Mouse (Mus musculus) left cerebral cortex, adult 2 months (tissue): Measurements from ENCODE around the gene Atp5l. TPM values are rescaled to one million over a fixed set of nuclear protein-coding genes. Genes with fewer than 3 reads are reported as not detected.
A peak's percentile ranks its signal among the peaks of the same experiment; 100 is the strongest.

Experiments used
- DNase-seq, 2 experiments: peaks; one replicate each; pipeline ENCODE4 v3.0.0; 2021 to 2022; ENCODE audit warnings: low spot score in 2 of 2, mixed read lengths in 1 of 2; ENCODE audit errors: extremely low spot score in 1 of 2
- H3K27ac ChIP-seq: fragments of 200-600 bp; 2 replicates; pipeline ENCODE4 v1.8.1; 2022
- H3K4me3 ChIP-seq: fragments of 200-600 bp; 2 replicates; pipeline ENCODE4 v1.8.1; 2022
- CTCF ChIP-seq: fragments of 200-600 bp; IDR thresholded peaks from 2 replicates; pipeline ENCODE4 v1.8.1; 2022; ENCODE audit warnings: antibody characterized with exemption, mild to moderate bottlenecking, moderate library complexity
- intact Hi-C: fragments of 180-260 bp; cut with DNase I; formaldehyde crosslinking; loops from one replicate; pipeline ENCODE4 v1.15.1; 2025
- total RNA-seq, 2 experiments: library from RNA; stranded (reverse); gene quantifications; 2 replicates each; pipeline ENCODE4 v1.2.3; 2021

The Atp5l gene
- total RNA-seq, 2 experiments from 2014 or later: 302 to 340 TPM

GRCm38 (mm10) chr9:44877686-44878085 is 42.9 kb downstream of the Atp5l start:
- intact Hi-C loops: no loop called here
- no peak for TF ChIP-seq CTCF

GRCm38 (mm10) chr9:44875476-44875875 is 45.1 kb downstream of the Atp5l start:
- TF ChIP-seq CTCF: no peak
- H3K27ac ChIP-seq: no peak overlapping the region
- DNase-seq: peak; percentile 35 to 36
- intact Hi-C loops: no loop called here
- no peak overlapping the region for H3K4me3 ChIP-seq

More at GRCm38 (mm10) chr9:44877686-44878085, 42.9 kb downstream of the Atp5l start:
- Histone ChIP-seq H3K27ac (no peak overlapping the region), H3K4me3 (peak overlapping the region; percentile 92)
- no peak for DNase-seq

DNA sequence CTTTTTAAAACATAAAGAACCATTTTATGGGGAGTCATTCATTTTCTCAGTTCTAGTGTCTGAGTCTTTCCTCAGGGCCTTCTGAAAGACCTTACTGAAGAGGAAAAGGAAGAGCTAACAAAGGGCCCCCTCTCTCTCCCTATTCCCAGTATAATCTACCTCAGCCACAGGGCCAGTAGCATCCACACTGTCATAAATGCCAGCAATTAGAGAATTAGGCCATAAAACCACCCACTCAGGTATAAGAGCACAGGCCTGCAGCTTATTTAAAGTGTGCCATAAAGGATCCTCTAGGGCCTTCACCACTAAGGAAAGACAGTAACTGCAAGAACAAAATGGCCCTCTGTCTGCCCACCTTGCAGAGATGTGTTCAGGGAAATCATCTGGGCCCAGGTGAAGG is 46.3 kb downstream of the Atp5l start:
- no peak for TF ChIP-seq CTCF

GRCm38 (mm10) chr9:44873665-44874064 is 46.9 kb downstream of the Atp5l start:
- no peak for TF ChIP-seq CTCF
- DNase-seq: no peak
- Histone ChIP-seq H3K27ac (no peak overlapping the region), H3K4me3 (no peak overlapping the region)
- intact Hi-C loops: no loop called here

More for the DNA sequence above, 46.3 kb downstream of the Atp5l start:
- Histone ChIP-seq H3K4me3 (no peak overlapping the region), H3K27ac (no peak overlapping the region)
- intact Hi-C loops: no loop called here
- DNase-seq: no peak

DNA sequence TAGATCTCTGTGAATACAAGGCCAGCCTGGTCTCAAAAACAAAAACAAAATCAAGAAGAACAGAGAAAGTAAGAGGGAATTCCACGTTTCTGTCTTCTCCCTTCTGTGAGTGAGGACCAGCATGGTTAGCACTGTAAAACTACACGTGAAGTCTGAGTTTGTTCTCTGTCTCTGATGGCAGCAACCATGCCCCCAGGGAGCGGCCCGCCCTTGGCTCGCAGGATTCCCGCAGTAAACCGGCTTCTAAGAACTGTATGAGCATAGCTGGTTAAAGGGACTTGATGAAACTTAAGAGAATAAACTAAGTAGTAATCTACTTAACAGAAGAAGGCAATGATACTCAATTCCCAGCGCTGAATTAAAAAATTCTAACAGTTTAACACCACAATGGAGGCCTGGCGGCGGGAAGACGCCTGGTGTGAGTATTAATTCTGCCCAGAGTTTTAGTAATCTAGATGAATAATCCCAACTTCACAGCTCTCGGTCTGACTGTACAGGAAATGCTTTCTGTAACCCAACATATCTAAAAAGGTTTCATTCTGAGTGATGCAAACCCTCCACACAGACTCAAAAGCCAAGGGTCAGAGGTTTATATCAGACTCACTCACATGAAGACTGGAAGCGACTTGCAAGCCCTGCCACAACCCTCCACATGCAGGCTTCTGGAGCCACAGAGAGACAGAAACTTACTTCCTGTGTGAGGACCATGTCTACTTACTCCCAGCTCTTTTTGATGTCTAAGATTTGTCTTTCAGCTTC is 52.0 kb downstream of the Atp5l start:
- no peak for DNase-seq
- intact Hi-C loops: no loop called here
- no peak overlapping the region for H3K27ac ChIP-seq
- TF ChIP-seq CTCF: no peak
- no peak overlapping the region for H3K4me3 ChIP-seq

GRCm38 (mm10) chr9:44867664-44868063 is 52.9 kb downstream of the Atp5l start:
- intact Hi-C loops: no loop called here
- Histone ChIP-seq H3K4me3 (no peak overlapping the region), H3K27ac (no peak overlapping the region)
- no peak for DNase-seq
- no peak for TF ChIP-seq CTCF

GRCm38 (mm10) chr9:44866501-44867240 is 53.9 kb downstream of the Atp5l start:
- Histone ChIP-seq H3K27ac (no peak overlapping the region), H3K4me3 (no peak overlapping the region)
- DNase-seq: no peak
- intact Hi-C loops: no loop called here
- TF ChIP-seq CTCF: no peak

Other genes starting within 250 kb of the Atp5l start
- gene Treh, start 247.5 kb downstream of the Atp5l start, total RNA-seq: under 1 TPM in 1 of 2 experiments, not detected in 1; 0.16 TPM
- 10 to 100 TPM; 62.0 to 75.6 TPM for gene Phldb1, start 185.5 kb downstream of the Atp5l start, total RNA-seq
- 100 to 1,000 TPM in 1 of 2 experiments, 10 to 100 TPM in 1; 78.3 to 102 TPM for gene Arcn1, start 152.9 kb downstream of the Atp5l start, total RNA-seq
- 10 to 100 TPM; 60.7 to 67.5 TPM for gene Ift46, start 152.8 kb downstream of the Atp5l start, total RNA-seq
- gene Tmem25, start 121.4 kb downstream of the Atp5l start, total RNA-seq: 10 to 100 TPM; 54.4 to 62.8 TPM
- gene Ttc36, start 117.7 kb downstream of the Atp5l start, total RNA-seq: 1 to 10 TPM in 1 of 2 experiments, under 1 TPM in 1; 0.54 to 1.1 TPM
- gene Kmt2a, start 39.4 kb downstream of the Atp5l start, total RNA-seq: 10 to 100 TPM; 81.5 to 97.4 TPM
- 10 to 100 TPM; 66.4 to 68.0 TPM for gene Ube4a, start 44.9 kb upstream of the Atp5l start, total RNA-seq
- gene Cd3g, start 59.7 kb upstream of the Atp5l start, total RNA-seq: not detected
- not detected for gene Cd3d, start 61.0 kb upstream of the Atp5l start, total RNA-seq
- not detected for gene Cd3e, start 88.9 kb upstream of the Atp5l start, total RNA-seq
- gene Mpzl2, start 119.1 kb upstream of the Atp5l start, total RNA-seq: 1 to 10 TPM; 1.2 to 1.9 TPM
- gene Mpzl3, start 134.4 kb upstream of the Atp5l start, total RNA-seq: 1 to 10 TPM; 3.9 to 5.0 TPM
- under 1 TPM; 0.41 to 0.98 TPM for gene Jaml, start 158.4 kb upstream of the Atp5l start, total RNA-seq
- 100 to 1,000 TPM; 238 to 254 TPM for gene Scn2b, start 197.0 kb upstream of the Atp5l start, total RNA-seq
- gene Scn4b, start 217.7 kb upstream of the Atp5l start, total RNA-seq: 10 to 100 TPM; 52.1 to 74.9 TPM